Mouse (Mus musculus) lung, postnatal 0 days (tissue): ENCODE measurements around the gene Gpr4. TPM values are rescaled to one million over a fixed set of nuclear protein-coding genes. Genes with fewer than 3 reads are reported as not detected.

Experiments used
- ATAC-seq: fragments of 200-750 bp; cut with Nextera tagmentation; 2 replicates; pipeline ENCODE4 v1.8.0; 2017; ENCODE audit warnings: moderate library complexity
- DNase-seq: peaks from one replicate; pipeline ENCODE4 v3.0.0-alpha.2; 2016; ENCODE audit warnings: low spot score
- H3K27ac ChIP-seq: fragments of 300-500 bp; sonication (generic); 2 replicates; pipeline ENCODE4 v1.5.1; 2014; ENCODE audit warnings: antibody characterized with exemption, mild to moderate bottlenecking, low read length, mixed read lengths
- H3K27me3 ChIP-seq: fragments of 300-500 bp; sonication (generic); replicated peaks from 2 replicates; pipeline ENCODE4 v1.6.1; 2014; ENCODE audit warnings: low read length, mixed read lengths; ENCODE audit not compliant: insufficient read depth
- H3K36me3 ChIP-seq: fragments of 300-500 bp; sonication (generic); 2 replicates; pipeline ENCODE4 v1.6.1; 2014; ENCODE audit warnings: low read length, mixed read lengths; ENCODE audit not compliant: insufficient read depth
- H3K4me1 ChIP-seq: fragments of 300-500 bp; sonication (generic); 2 replicates; pipeline ENCODE4 v1.6.1; 2014; ENCODE audit warnings: antibody characterized with exemption, low read depth, low read length, mixed read lengths; ENCODE audit not compliant: insufficient read depth
- H3K4me2 ChIP-seq: fragments of 300-500 bp; sonication (generic); replicated peaks from 2 replicates; pipeline ENCODE4 v1.6.1; 2014; ENCODE audit warnings: low read depth, mild to moderate bottlenecking, low read length, moderate library complexity, mixed read lengths
- H3K4me3 ChIP-seq: fragments of 300-500 bp; sonication (generic); 2 replicates; pipeline ENCODE4 v1.5.1; 2014; ENCODE audit warnings: low read depth, low read length
- H3K9ac ChIP-seq: fragments of 300-500 bp; sonication (generic); replicated peaks from 2 replicates; pipeline ENCODE4 v1.6.1; 2014; ENCODE audit warnings: low read depth, mild to moderate bottlenecking
- H3K9me3 ChIP-seq: fragments of 300-500 bp; sonication (generic); 2 replicates; pipeline ENCODE4 v1.6.1; 2016; ENCODE audit warnings: low read length, mixed read lengths
- CTCF ChIP-seq: IDR thresholded peaks from 2 replicates; pipeline ENCODE4 v1.5.1; 2016; ENCODE audit warnings: antibody characterized with exemption, mild to moderate bottlenecking
- EP300 ChIP-seq: IDR thresholded peaks from 2 replicates; pipeline ENCODE4 v1.6.1; 2016; ENCODE audit warnings: antibody characterized with exemption, mild to moderate bottlenecking, control low read depth
- WGBS: fragments of 180-500 bp; shearing (Covaris S2); extraction: QIAGEN DNeasy Blood & Tissue Kit; methylation state at CpG from one replicate; pipeline ENCODE4 v1.1.7; 2014; 5-methylcytosine and 5-hydroxymethylcytosine counted together
- polyA plus RNA-seq: library from polyadenylated mRNA; unstranded; fragments of >200 nt; fragmentation: Nextera tagmentation; extraction: Ambion mirVana; gene quantifications from 2 replicates; pipeline ENCODE4 v1.2.1, GENCODE M21; 2015

Gpr4 gene
- polyA plus RNA-seq, 1 experiment from 2014 or later: 2.7 TPM

GRCm38 (mm10) chr7:19210010-19210409 is 2.3 kb upstream of the Gpr4 start:
- DNase-seq (no peak), ATAC-seq (no peak)
- TF ChIP-seq CTCF (peak; percentile 53), EP300 (no peak)
- no peak overlapping the region for H3K9ac ChIP-seq
- no peak overlapping the region for H3K27ac ChIP-seq
- no peaks in the 10 kb centered on the region for H3K27me3 ChIP-seq
- no peaks in the 10 kb centered on the region for H3K4me1 ChIP-seq
- H3K4me2 ChIP-seq: no peak overlapping the region
- no peak overlapping the region for H3K4me3 ChIP-seq
- H3K9me3 ChIP-seq: no peaks in the 10 kb centered on the region
- WGBS: 88% methylated on average over 5 of the region's 5 CpGs
- peaks cover 4% of the 10 kb centered on the region; the same call in 1 of the 2 replicates for H3K36me3 ChIP-seq

DNA sequence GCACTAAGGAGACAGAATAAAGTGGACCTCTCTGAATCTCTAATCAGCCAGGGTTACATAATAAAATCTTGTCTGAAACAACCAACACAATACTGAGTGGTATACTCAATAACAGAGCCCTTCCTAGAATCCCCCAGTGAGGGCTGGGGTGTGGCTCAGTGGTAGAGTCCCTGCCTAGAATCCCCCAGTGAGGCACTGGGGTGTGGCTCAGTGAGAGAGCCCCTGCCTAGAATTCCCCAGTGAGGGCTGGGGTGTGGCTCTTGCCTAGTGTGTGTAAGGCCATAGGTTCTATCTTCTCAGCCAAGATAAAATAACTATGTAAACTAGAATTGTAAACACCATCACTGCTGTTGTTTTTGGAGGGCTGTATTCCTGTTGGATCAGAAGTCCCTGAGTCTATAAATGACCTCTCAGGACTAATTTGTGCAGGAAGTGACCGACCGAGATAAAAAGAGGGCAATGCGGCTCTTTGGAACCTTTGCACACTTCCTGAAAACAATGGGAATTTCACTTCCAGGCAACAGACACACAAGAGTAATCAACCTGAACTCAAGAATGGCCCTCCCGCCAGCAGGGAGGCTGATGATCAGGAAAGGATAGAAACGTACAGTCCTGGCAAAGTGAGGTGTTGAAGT is 1.2 kb upstream of the Gpr4 start:
- WGBS: 32% methylated on average over 5 of the region's 5 CpGs
- DNase-seq (no peak), ATAC-seq (peak; percentile 29; the same call in 1 of the 2 replicates)
- Histone ChIP-seq H3K4me1 (no peaks in the 10 kb centered on the region), H3K9me3 (no peaks in the 10 kb centered on the region), H3K9ac (no peak overlapping the region), H3K4me2 (no peak overlapping the region), H3K27me3 (no peaks in the 10 kb centered on the region), H3K36me3 (no peaks in the 10 kb centered on the region), H3K27ac (no peak overlapping the region), H3K4me3 (no peak overlapping the region)
- no peak for TF ChIP-seq CTCF
- TF ChIP-seq EP300: peak; percentile 34; the same call in 1 of the 2 replicates

DNA sequence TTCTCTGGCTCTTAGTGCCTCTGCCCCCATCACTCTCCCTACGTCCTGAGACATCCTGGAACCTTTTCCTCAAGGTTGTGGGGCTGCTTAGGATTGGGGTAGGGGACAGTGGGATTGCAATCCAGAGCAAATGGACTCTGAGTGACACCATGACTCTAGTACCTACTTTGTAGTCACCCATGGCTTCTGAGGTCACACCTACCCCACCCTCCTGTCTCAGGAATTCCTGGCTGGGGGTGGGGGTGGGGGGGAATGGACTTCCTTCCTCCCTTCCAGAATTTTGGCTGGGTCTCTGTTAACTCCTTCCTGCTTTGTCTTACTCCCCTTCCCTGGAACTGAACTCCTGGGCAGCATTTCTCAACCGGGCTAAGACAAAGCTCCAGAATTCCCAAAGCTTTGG is 1.0 kb downstream of the Gpr4 start:
- Histone ChIP-seq H3K27me3 (no peaks in the 10 kb centered on the region), H3K27ac (no peak overlapping the region), H3K4me2 (peak overlapping the region; percentile 78), H3K9me3 (no peaks in the 10 kb centered on the region), H3K36me3 (no peaks in the 10 kb centered on the region), H3K9ac (no peak overlapping the region; the same call in 1 of the 2 replicates), H3K4me3 (peak overlapping the region; percentile 44; the same call in 1 of the 2 replicates), H3K4me1 (no peaks in the 10 kb centered on the region)
- ATAC-seq (no peak), DNase-seq (peak; percentile 14)
- 36% methylated on average over 2 of the region's 2 CpGs for WGBS
- TF ChIP-seq EP300 (no peak), CTCF (no peak)

DNA sequence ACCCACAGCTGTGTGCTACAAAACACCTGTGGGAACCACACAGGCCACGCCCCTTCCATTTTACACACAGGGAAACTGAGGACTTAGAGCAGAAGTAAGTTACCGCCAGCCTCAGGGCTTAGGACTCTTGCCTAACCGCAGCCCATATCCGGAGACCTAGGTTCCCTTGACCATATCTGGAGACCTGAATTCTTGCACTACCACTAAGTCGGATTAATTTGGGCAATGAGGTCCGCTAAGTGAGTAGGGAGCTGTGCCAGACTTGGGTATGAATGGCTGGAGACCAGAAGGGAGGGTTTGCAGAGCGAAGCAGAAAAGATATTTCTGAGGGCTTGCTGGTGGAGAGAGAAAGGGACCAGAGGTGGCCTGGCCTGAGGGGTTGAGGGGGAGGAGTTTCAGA is 2.0 kb downstream of the Gpr4 start:
- no peak overlapping the region for H3K27ac ChIP-seq
- no peak overlapping the region for H3K4me2 ChIP-seq
- H3K9me3 ChIP-seq: no peaks in the 10 kb centered on the region
- ATAC-seq (no peak), DNase-seq (peak; percentile 25)
- TF ChIP-seq CTCF: no peak
- no peak for TF ChIP-seq EP300
- no peaks in the 10 kb centered on the region for H3K27me3 ChIP-seq
- WGBS: 60% methylated on average over 7 of the region's 7 CpGs
- no peak overlapping the region for H3K9ac ChIP-seq
- no peaks in the 10 kb centered on the region for H3K4me1 ChIP-seq
- no peaks in the 10 kb centered on the region for H3K36me3 ChIP-seq
- H3K4me3 ChIP-seq: no peak overlapping the region

GRCm38 (mm10) chr7:19214940-19215339 is 2.6 kb downstream of the Gpr4 start:
- DNase-seq: no peak
- no peaks in the 10 kb centered on the region for H3K36me3 ChIP-seq
- no peak overlapping the region for H3K4me3 ChIP-seq
- H3K27ac ChIP-seq: no peak overlapping the region
- TF ChIP-seq EP300 (no peak), CTCF (no peak)
- H3K27me3 ChIP-seq: no peaks in the 10 kb centered on the region
- no peaks in the 10 kb centered on the region for H3K4me1 ChIP-seq
- H3K4me2 ChIP-seq: no peak overlapping the region
- ATAC-seq: no peak
- H3K9ac ChIP-seq: no peak overlapping the region
- 59% methylated on average over 9 of the region's 9 CpGs for WGBS
- no peaks in the 10 kb centered on the region for H3K9me3 ChIP-seq

DNA sequence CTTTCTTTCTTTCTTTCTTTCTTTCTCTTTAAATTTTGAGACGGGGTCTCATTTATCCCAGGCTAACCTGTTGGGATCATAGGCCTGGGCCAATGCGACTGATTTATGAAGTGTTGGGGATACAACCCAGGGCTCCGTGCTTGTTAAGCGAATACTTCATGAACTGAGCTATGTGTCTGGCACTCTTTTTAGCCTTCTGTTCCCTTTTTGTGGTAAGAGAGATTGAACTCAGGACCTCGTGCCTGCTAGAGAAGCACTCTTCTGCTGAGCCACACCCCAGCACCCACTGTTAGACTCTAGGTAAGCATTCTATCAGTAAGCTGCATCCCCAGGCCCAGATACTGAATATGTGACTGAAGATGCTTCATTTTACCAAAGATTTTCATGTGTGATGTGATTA is 5.2 kb downstream of the Gpr4 start:
- no peak overlapping the region for H3K27ac ChIP-seq
- H3K36me3 ChIP-seq: no peaks in the 10 kb centered on the region
- H3K4me1 ChIP-seq: no peaks in the 10 kb centered on the region
- ATAC-seq: no peak
- no peak overlapping the region for H3K9ac ChIP-seq
- no peaks in the 10 kb centered on the region for H3K9me3 ChIP-seq
- WGBS: 41% methylated on average over 5 of the region's 5 CpGs
- no peaks in the 10 kb centered on the region for H3K27me3 ChIP-seq
- no peak for TF ChIP-seq EP300
- TF ChIP-seq CTCF: no peak
- H3K4me3 ChIP-seq: no peak overlapping the region
- no peak for DNase-seq
- no peak overlapping the region for H3K4me2 ChIP-seq

GRCm38 (mm10) chr7:19217944-19218343 is 5.6 kb downstream of the Gpr4 start:
- H3K4me3 ChIP-seq: no peak overlapping the region
- no peak overlapping the region for H3K27ac ChIP-seq
- H3K9ac ChIP-seq: no peak overlapping the region
- no peaks in the 10 kb centered on the region for H3K9me3 ChIP-seq
- H3K27me3 ChIP-seq: no peaks in the 10 kb centered on the region
- H3K4me1 ChIP-seq: no peaks in the 10 kb centered on the region
- no peak for DNase-seq
- 6% methylated on average over 2 of the region's 3 CpGs for WGBS
- H3K36me3 ChIP-seq: no peaks in the 10 kb centered on the region
- no peak for TF ChIP-seq CTCF
- TF ChIP-seq EP300: no peak
- peak; percentile 66 for ATAC-seq
- H3K4me2 ChIP-seq: no peak overlapping the region
